Mouse (Mus musculus) E14TG2a.4 (cell line): ENCODE measurements around the gene Pde4d.

ENCODE experiments used
- CTCF ChIP-seq: conservative IDR thresholded peaks from 2 replicates; pipeline ENCODE4 v1.5.1; 2014; ENCODE audit warnings: low read length
- POU5F1 ChIP-seq: IDR thresholded peaks from 2 replicates; pipeline ENCODE4 v1.6.1; 2014; ENCODE audit warnings: low read length, borderline replicate concordance

DNA sequence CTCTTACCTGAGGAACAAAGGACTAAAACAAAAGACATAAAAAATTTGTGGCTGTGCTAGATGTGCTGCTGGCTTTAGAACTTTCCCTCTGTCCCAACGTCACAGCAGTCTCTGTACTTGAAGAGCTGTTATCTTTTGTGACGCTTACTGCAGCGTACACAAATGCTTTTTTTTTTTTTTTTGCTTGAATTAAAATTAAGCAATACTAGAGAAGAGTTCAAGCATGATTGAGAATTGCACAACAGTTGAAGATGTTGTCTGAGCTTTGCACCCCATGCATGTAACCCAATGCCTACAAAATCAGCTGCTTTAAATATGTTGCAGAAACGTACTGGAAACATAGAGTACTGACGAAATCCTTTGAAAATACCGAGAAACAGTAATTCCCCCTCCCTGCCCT lies 892.7 kb downstream of the Pde4d start:
- no peak for TF ChIP-seq CTCF
- no peak for TF ChIP-seq POU5F1
